Mouse (Mus musculus): ENCODE data around the gene Wdcp.
"Not testable (repeated sequence)": the region's sequence is repeated elsewhere in the genome, so short reads cannot be mapped to it uniquely, and the experiment has no call there.

The Wdcp gene

DNA sequence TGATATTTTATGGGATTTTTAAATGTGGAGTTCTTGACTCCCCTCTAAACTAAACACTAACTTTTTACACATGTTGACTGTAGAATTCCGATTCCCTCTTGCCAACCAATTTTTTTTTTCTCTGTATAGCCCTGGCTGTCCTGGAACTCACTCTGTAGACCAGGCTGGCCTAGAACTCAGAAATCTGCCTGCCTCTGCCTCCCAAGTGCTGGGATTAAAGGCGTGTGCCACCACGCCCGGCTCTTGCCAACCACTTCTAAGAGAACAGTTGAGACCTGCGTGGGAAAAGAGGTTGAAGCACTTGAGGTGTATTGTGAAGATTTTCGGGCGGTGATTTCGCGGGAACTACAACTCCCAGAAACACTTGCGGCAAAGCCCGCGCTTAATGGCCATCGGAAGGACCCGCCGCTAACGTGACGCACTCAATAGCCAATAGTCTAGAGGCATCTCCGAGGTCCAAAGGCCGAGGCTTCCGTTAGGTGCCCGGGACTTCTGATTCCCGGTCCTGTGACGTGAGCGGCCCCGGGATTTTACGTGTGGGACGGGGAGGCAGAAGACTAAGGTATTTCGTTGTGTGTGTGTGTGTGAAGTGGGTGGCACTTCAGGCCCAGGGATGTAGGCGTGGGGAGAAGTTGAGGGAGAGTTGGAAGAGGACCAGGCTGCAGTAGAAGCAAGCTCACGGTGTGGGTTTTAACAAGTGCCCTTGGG lies at the start of gene Wdcp:
Wdcp (plus strand) TSS at position 414 of the 708 bp plus-strand sequence.
- DNase-seq (ENCODE audit: low read depth in 1 of 2, low spot score in 2 of 2) = peak; percentile 46 to 73

DNA sequence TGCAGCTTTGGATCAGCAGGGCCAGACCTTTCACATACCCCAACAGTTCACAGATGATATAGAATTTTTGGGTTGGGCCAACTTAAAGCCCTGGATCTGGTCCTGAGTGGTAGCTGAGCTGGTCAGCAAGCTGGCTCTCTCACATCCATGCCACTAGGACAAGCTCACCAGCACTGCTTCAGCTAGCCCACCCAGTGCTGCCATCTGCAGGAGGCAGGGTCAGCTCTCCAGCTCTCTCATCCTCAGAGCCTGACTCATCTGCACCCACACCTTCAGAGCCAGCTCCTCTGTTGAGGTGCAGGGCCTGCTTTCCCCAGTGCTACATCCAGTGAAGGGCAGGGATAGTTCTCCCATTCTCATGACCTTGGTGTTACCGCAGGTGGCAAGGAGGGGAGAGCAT lies 49.4 kb upstream of the Wdcp start:
- DNase-seq (ENCODE audit: low read depth in 1 of 2, low spot score in 2 of 2) = no peak

GRCm38 (mm10) chr12:4797471-4797870 lies 45.6 kb upstream of the Wdcp start:
- not testable (repeated sequence) for DNase-seq (ENCODE audit: low read depth in 1 of 2, low spot score in 2 of 2)

GRCm38 (mm10) chr12:4811036-4811435 lies 32.1 kb upstream of the Wdcp start:
- no peak for DNase-seq (ENCODE audit: low read depth in 1 of 2, low spot score in 2 of 2)

GRCm38 (mm10) chr12:4811705-4812104 lies 31.4 kb upstream of the Wdcp start:
- no peak for DNase-seq (ENCODE audit: low read depth in 1 of 2, low spot score in 2 of 2)

DNA sequence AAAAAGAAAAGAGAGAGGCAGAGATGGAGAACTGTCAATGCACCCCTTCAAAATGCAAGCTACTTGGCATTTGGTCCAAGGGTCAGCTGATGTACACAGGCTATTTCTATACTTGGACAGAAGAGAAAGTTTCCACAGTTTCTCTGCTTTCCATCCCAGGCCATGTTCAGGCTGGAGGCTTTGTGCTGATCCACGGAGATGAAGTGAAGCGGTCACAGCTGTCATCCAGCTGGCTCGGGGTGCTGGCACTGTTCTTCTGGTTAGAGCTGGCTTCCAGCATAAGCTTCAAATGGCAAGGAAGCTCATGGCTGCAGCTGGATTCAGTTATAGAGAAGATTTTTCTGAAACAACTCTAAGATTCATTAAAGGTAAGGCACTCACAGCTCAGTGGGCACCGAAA lies 29.5 kb upstream of the Wdcp start:
- DNase-seq (ENCODE audit: low read depth in 1 of 2, low spot score in 2 of 2) = no peak

- no peak for DNase-seq (ENCODE audit: low read depth in 1 of 2, low spot score in 2 of 2)
These were observed 26.3 kb upstream of the Wdcp start for GRCm38 (mm10) chr12:4816680-4817360.

- peak; percentile 97 to 98 for DNase-seq (ENCODE audit: low read depth in 1 of 2, low spot score in 2 of 2)
These were observed 25.6 kb upstream of the Wdcp start, which contains the start of gene Sf3b6 for GRCm38 (mm10) chr12:4817361-4818101. Gene Sf3b6, plus strand, starts transcription at chr12:4817544.

DNA sequence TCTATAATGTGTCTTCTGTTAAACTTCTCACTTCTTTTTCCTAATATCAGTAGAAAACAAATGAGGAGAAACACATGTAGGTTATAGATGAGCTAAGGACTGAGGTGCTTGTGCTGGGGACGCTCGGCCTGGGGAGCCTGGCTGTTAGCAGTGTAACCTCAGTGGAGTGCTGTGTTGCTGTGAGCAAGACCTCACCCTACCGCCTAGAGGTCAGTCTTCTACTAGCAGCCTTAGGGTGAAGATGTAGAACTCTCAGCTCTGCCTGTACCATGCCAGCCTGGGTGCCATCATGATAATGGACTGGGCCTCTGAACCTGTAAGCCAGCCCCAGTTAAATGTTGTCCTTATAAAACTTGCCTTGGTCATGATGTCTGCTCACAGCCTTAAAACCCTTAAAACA lies 15.8 kb upstream of the Wdcp start:
- DNase-seq (ENCODE audit: low read depth in 1 of 2, low spot score in 2 of 2) = no peak

DNA sequence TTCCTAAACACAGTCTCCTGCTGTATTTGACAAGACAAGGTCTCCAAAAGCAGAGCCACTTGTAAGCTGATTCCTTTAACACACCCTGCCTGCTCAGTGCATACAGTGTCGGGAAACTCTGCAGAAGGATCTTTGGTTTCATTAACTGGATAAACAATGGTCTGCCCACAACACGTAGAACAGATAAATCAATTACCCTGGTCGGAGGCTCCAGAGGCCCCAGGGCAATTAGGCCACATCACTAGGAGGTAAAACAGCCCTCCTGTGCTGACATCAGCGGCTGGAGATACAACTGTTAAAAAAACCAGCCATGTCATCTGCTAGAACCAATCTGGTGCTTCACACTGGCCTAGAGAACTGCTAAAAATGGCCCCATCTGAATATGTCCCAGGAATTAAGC lies 6.1 kb upstream of the Wdcp start:
- no peak for DNase-seq (ENCODE audit: low read depth in 1 of 2, low spot score in 2 of 2)

GRCm38 (mm10) chr12:4840010-4840409 lies 3.1 kb upstream of the Wdcp start:
- DNase-seq (ENCODE audit: low read depth in 1 of 2, low spot score in 2 of 2) = peak; percentile 19 to 37

DNA sequence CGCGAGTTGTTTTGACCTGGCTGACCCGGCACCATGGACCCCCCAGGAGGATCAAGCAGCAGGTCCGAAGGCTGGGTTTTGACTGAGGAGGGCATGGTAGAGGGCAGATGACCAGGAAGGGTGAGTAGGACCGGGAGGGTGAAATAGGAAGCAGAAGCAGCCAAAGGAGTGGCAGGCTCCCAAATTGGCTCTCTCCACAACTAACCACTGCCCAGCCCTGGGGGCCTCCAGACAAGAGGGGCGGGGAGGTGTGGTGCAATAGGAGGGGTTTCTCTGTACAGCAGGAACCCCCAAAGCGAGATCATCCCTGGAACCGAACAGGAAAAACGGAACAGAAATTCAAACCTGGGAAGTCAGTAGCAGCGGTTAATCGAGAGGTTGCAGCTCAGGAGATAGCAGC lies 2.4 kb upstream of the Wdcp start:
- no peak for DNase-seq (ENCODE audit: low read depth in 1 of 2, low spot score in 2 of 2)

- no peak for DNase-seq (ENCODE audit: low read depth in 1 of 2, low spot score in 2 of 2)
These were observed 1.7 kb upstream of the Wdcp start, which contains the start of gene Fkbp1b for GRCm38 (mm10) chr12:4841392-4841887. Gene Fkbp1b, minus strand, starts transcription at chr12:4841591.

DNA sequence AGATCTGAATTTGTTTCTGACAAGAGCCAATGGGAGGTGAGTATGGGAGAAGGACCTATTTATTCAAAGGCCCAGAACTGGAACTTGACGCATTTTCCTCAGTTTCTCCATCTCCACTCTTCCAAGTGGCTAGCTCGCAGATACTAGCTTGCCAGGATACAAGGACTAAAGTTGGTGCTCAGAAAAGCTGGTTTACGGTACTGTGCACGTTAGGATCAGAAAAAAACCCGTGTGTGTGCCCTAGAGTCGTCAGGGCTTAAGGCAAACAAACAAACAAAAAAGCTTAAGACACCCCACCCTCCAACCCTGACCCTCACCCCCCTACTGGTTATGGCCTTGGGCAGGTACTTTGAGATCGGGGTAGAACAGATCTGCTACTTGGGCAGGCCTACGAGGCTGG lies 647 bp upstream of the Wdcp start:
- DNase-seq (ENCODE audit: low read depth in 1 of 2, low spot score in 2 of 2) = no peak

DNA sequence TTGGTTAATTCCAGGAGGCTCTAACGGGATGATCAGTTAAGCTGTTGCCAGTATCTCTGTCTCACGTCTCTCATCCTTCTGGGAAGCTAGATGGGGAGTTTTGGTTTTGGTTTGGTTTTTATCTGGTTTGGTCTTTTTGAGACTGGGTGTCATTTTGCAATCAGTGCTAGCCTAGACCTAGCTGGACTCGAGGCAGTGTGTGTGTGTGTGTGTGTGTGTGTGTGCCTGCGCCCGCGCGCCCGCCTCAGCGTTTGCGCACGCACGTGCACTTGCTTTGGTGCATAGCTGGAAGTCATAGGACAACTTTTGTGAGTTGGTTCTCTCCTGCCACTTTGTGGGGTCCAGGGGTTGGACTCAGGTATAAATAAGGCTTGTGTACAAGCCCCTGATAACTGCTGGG lies 638 bp downstream of the Wdcp start:
- DNase-seq (ENCODE audit: low read depth in 1 of 2, low spot score in 2 of 2) = no peak

- peak in 1 of 2 experiments; percentile 14 for DNase-seq (ENCODE audit: low read depth in 1 of 2, low spot score in 2 of 2)
These were observed 13.1 kb downstream of the Wdcp start for GRCm38 (mm10) chr12:4856160-4856559.

- DNase-seq (ENCODE audit: low read depth in 1 of 2, low spot score in 2 of 2) = no peak
These were observed 13.7 kb downstream of the Wdcp start for GRCm38 (mm10) chr12:4856834-4857233.

DNA sequence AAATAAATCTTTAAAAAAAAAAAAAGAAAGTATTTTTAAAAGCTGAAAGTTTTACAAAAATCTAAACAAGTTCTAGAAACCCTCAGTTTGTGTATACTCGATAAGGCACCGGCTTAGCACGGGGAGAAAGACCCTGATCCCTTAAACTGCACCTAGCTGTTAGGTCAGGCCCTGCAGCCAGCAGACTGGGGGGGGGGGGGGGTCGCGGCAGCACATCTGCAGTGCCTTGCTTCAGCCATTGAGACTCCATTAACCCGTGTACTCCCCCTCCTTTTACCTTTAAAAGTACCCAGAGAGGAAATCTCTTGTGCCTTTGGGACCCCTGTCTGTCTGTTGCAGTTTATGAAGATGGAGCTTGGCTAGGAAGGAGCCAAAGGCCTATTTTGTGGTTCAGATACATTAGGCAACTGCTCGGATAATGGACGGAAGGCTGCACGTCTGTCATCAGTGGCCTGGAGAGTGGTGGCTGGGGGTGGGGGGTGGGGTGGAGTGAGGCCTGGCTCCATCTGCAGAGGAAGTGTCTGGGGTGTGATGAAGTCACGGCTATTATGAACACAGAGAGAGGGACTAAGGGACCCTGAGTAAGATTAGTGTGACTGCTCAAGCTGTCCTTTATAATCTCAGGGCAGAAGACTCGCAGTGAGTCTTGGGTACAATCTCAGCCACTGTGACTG lies 16.3 kb downstream of the Wdcp start:
- DNase-seq (ENCODE audit: low read depth in 1 of 2, low spot score in 2 of 2) = no peak

- DNase-seq (ENCODE audit: low read depth in 1 of 2, low spot score in 2 of 2) = no peak
These were observed 19.6 kb downstream of the Wdcp start for GRCm38 (mm10) chr12:4862672-4863071.

- no peak for DNase-seq (ENCODE audit: low read depth in 1 of 2, low spot score in 2 of 2)
These were observed 20.7 kb downstream of the Wdcp start for GRCm38 (mm10) chr12:4863654-4864337.

DNA sequence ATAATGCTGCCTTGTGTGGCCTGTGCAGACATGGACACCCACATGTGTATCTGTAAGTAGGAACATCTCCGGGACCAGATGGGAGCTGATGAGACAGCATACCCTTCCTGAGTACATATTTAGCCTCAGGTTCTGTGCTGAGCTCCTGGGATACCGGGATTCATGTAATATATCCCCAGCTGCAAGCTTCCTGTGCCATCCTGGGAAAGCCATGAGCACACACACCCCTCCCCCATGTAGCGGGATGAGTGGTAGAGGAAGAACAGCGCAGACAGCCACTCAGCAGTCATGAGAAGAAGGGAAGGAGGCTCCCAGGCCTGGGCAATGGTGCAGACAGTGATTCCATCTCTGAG lies 21.2 kb downstream of the Wdcp start:
- DNase-seq (ENCODE audit: low read depth in 1 of 2, low spot score in 2 of 2) = no peak

Data from monocyte, adult 2 months (primary cell).